Mouse (Mus musculus): ENCODE results near the gene 1700003H04Rik. TPM values are rescaled to one million over a fixed set of nuclear protein-coding genes. Genes with fewer than 3 reads are reported as not detected.

Gene 1700003H04Rik
- total RNA-seq (2014; rRNA removed) (not detected in 2 replicates), polyA plus RNA-seq (2015; fragmentation: Nextera tagmentation; extraction: Ambion mirVana) (not detected in 2 replicates)

DNA sequence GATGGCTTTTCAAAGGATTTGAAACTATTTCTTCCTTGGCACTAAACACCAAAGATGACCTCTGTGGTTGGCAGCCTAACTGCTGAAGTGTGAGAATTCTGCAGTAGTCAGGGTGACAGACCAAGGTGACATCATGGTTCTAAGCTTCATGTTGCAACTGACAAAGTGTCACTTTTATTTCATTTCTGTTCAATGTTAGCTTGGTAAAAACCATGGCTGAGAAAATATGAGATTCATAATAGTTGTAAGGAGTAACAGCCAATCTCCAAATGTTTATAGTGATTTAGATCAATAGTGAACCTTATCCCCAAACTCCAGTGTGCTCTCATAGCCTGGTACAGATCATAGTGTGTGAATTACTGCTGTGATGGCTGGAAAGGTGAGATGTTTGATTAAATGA, at the start of gene 1700003H04Rik:
Gene 1700003H04Rik (minus strand): TSS at position 101 of the 400 bp plus-strand sequence.
- Histone ChIP-seq H3K9ac (replicated peaks; ENCODE audit: low read length) (no peak within 1 kb of the TSS), H3K4me3 (ENCODE audit: low read length) (no peak within 1 kb of the TSS), H3K27ac (no peak within 1 kb of the TSS), H3K36me3 (ENCODE audit: insufficient read depth, low read length) (no peaks in the 10 kb centered on the region), H3K9me3 (ENCODE audit: low read length) (no peaks in the 10 kb centered on the region), H3K4me2 (ENCODE audit: low read depth, low read length) (no peak within 1 kb of the TSS), H3K4me1 (ENCODE audit: insufficient read depth, low read length) (no peaks in the 10 kb centered on the region), H3K27me3 (ENCODE audit: insufficient read depth, low read length) (no peaks in the 10 kb centered on the region)
- TF ChIP-seq CTCF (IDR thresholded peaks at IDR 0.05; ENCODE audit: low read depth), result no peak
- ATAC-seq, result no peak
- no peak for DNase-seq (ENCODE audit: low spot score)

DNA sequence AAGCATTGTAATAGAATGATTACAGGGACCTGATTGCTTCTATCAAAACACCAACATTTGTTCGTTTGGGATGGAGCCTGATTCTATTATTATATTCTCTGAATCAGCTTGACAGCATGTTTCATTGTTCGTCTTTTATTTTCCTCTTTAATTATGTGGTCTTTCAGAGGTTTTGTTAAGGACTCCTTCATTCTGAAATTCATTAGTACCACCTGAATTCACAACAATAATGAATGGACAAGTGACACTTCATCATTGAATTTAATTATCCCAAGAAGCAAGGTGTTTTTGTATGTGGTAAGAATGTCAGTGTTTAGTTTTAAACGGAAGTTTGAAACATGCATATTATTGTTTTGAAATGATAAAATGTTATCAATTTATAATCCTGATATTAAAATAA, 42.1 kb upstream of the 1700003H04Rik start:
- no peak for ATAC-seq
- no peak overlapping the region for H3K4me2 ChIP-seq (ENCODE audit: low read depth, low read length)
- H3K9ac ChIP-seq (replicated peaks; ENCODE audit: low read length), result no peak overlapping the region
- no peaks in the 10 kb centered on the region for H3K9me3 ChIP-seq (ENCODE audit: low read length)
- no peak overlapping the region for H3K4me3 ChIP-seq (ENCODE audit: low read length)
- H3K27ac ChIP-seq, result no peak overlapping the region
- no peaks in the 10 kb centered on the region for H3K4me1 ChIP-seq (ENCODE audit: insufficient read depth, low read length)
- WGBS, result 27% methylated on average over 3 of the region's 3 CpGs
- H3K27me3 ChIP-seq (ENCODE audit: insufficient read depth, low read length), result no peaks in the 10 kb centered on the region
- no peaks in the 10 kb centered on the region for H3K36me3 ChIP-seq (ENCODE audit: insufficient read depth, low read length)
- DNase-seq (ENCODE audit: low spot score), result no peak
- no peak for TF ChIP-seq CTCF (IDR thresholded peaks at IDR 0.05; ENCODE audit: low read depth)

DNA sequence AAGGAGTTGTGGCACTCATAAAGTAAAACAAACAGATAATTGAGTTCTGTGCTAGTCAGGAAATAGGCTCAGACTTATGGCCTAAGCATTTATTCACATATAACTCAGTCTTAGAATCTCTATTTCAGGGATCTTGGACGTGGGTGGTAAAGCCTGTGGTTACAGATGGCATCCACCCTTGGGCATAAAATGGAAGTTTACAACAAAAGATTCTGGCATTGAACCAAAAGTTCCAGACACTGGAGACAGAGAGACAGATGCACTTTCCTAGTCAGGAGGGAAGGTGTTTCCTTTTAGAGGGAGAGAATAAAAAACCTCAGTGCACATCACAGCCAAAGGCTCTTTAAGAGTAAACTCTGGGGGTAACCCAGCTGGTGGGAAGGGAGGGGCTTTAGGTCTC, 32.4 kb upstream of the 1700003H04Rik start:
- DNase-seq (ENCODE audit: low spot score), result peak; percentile 3
- H3K27me3 ChIP-seq (ENCODE audit: insufficient read depth, low read length), result no peaks in the 10 kb centered on the region
- H3K4me3 ChIP-seq (ENCODE audit: low read length), result no peak overlapping the region

DNA sequence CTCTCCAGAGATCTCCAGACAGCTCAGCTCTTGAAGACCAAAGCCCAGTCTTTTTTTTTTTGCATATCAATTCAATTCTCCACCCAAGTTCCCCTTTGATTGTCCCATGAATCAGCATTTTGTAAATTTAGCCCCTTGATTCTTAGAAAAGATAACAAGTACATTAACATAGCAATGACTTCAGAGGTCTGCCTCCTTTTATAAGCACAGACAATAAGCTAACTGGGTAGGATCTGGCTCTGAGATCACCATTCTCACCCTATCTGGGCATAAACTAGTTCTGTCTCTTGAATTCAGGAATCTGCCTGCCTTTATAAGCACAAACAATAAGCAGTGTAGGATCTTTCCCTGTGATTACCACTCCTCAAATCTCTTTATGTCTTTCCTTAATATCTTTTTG, 29.1 kb upstream of the 1700003H04Rik start:
- Histone ChIP-seq H3K4me3 (ENCODE audit: low read length) (no peak overlapping the region), H3K9ac (replicated peaks; ENCODE audit: low read length) (no peak overlapping the region), H3K4me1 (ENCODE audit: insufficient read depth, low read length) (no peaks in the 10 kb centered on the region), H3K4me2 (ENCODE audit: low read depth, low read length) (no peak overlapping the region), H3K27me3 (ENCODE audit: insufficient read depth, low read length) (no peaks in the 10 kb centered on the region), H3K27ac (no peak overlapping the region), H3K9me3 (ENCODE audit: low read length) (no peaks in the 10 kb centered on the region), H3K36me3 (ENCODE audit: insufficient read depth, low read length) (no peaks in the 10 kb centered on the region)
- no peak for TF ChIP-seq CTCF (IDR thresholded peaks at IDR 0.05; ENCODE audit: low read depth)
- ATAC-seq, result no peak
- DNase-seq (ENCODE audit: low spot score), result no peak

More for the DNA sequence above, 32.4 kb upstream of the 1700003H04Rik start:
- Histone ChIP-seq H3K9me3 (ENCODE audit: low read length) (no peaks in the 10 kb centered on the region), H3K4me1 (ENCODE audit: insufficient read depth, low read length) (no peaks in the 10 kb centered on the region), H3K9ac (replicated peaks; ENCODE audit: low read length) (no peak overlapping the region), H3K36me3 (ENCODE audit: insufficient read depth, low read length) (no peaks in the 10 kb centered on the region), H3K27ac (no peak overlapping the region), H3K4me2 (ENCODE audit: low read depth, low read length) (no peak overlapping the region)
- TF ChIP-seq CTCF (IDR thresholded peaks at IDR 0.05; ENCODE audit: low read depth), result no peak
- 25% methylated on average over 1 of the region's 1 CpGs for WGBS
- ATAC-seq, result no peak

DNA sequence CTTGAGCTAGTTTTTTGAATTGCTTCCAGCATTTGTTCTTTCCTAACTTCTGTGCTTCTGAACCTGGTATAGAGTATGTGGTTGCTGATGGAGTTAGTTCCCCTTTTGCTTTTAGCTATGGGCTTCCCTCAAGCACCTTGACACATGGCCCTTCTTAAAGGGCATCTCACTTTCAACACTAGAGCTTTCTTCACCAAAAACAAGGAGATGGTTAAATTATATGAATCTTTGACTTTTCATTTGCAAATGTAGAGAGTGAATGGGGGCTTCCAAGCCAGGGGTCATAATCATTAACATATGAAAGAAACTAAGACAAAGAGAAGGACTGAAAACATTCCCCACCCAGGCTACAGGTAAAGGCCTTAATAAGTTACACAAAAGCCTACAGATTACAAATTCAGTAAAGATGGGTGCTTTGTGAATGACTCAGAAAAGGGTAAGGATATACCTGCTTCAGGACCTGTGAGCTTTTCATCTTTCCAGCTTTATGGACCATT, 25.2 kb upstream of the 1700003H04Rik start:
- H3K27ac ChIP-seq, result no peak overlapping the region
- H3K27me3 ChIP-seq (ENCODE audit: insufficient read depth, low read length), result no peaks in the 10 kb centered on the region
- no peaks in the 10 kb centered on the region for H3K4me1 ChIP-seq (ENCODE audit: insufficient read depth, low read length)
- no peak overlapping the region for H3K9ac ChIP-seq (replicated peaks; ENCODE audit: low read length)
- ATAC-seq, result no peak
- H3K4me3 ChIP-seq (ENCODE audit: low read length), result no peak overlapping the region
- no peaks in the 10 kb centered on the region for H3K9me3 ChIP-seq (ENCODE audit: low read length)
- no peaks in the 10 kb centered on the region for H3K36me3 ChIP-seq (ENCODE audit: insufficient read depth, low read length)
- H3K4me2 ChIP-seq (ENCODE audit: low read depth, low read length), result no peak overlapping the region
- no peak for TF ChIP-seq CTCF (IDR thresholded peaks at IDR 0.05; ENCODE audit: low read depth)
- no peak for DNase-seq (ENCODE audit: low spot score)

DNA sequence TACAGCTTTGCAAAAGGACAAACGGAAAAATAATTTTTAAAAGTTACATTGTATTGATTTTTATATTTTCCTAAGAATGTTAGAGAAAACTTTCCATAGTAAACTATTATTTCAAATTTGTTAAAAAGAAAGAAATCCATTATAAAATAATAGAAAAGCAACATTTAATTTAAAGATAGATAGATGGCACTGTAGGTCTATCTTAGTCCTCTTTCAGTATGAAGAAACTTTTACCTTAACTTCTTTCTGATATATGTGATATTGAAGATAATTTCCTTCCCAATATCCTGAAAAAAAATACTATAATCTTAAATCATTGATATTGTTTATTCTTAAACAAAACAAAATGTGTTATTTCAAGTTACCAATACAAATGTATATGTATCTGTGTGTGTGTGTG, 24.6 kb upstream of the 1700003H04Rik start:
- no peaks in the 10 kb centered on the region for H3K36me3 ChIP-seq (ENCODE audit: insufficient read depth, low read length)
- no peak overlapping the region for H3K4me3 ChIP-seq (ENCODE audit: low read length)
- H3K4me2 ChIP-seq (ENCODE audit: low read depth, low read length), result no peak overlapping the region
- WGBS, result 87% methylated on average over 1 of the region's 1 CpGs
- H3K27ac ChIP-seq, result no peak overlapping the region
- no peak for ATAC-seq
- H3K9me3 ChIP-seq (ENCODE audit: low read length), result no peaks in the 10 kb centered on the region
- peak; percentile 10; the same call in 1 of the 2 replicates for TF ChIP-seq CTCF (IDR thresholded peaks at IDR 0.05; ENCODE audit: low read depth)
- DNase-seq (ENCODE audit: low spot score), result no peak
- H3K4me1 ChIP-seq (ENCODE audit: insufficient read depth, low read length), result no peaks in the 10 kb centered on the region
- no peak overlapping the region for H3K9ac ChIP-seq (replicated peaks; ENCODE audit: low read length)
- H3K27me3 ChIP-seq (ENCODE audit: insufficient read depth, low read length), result no peaks in the 10 kb centered on the region

DNA sequence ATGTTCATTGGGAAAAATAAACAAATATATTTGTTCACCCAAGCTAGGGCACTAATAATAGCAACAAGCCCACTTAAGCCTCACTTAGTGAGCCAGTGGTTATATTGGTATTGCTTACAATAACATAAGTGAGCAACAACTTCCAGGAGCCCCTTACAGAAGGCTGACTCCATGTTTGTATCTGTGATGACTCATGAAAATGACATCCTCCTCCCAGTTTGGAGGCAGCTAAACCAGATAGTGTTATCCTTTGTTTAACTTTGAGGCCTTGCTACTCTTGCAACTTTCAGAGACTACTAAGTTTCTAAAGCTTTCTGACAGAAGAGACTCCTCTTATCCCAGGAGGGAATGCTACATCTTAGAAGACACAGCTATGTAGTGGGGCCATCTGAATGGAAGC, 16.9 kb upstream of the 1700003H04Rik start:
- no peak for TF ChIP-seq CTCF (IDR thresholded peaks at IDR 0.05; ENCODE audit: low read depth)
- Histone ChIP-seq H3K4me1 (ENCODE audit: insufficient read depth, low read length) (no peaks in the 10 kb centered on the region), H3K27me3 (ENCODE audit: insufficient read depth, low read length) (no peaks in the 10 kb centered on the region), H3K4me3 (ENCODE audit: low read length) (no peak overlapping the region), H3K27ac (no peak overlapping the region), H3K4me2 (ENCODE audit: low read depth, low read length) (no peak overlapping the region), H3K9ac (replicated peaks; ENCODE audit: low read length) (no peak overlapping the region), H3K9me3 (ENCODE audit: low read length) (no peaks in the 10 kb centered on the region), H3K36me3 (ENCODE audit: insufficient read depth, low read length) (no peaks in the 10 kb centered on the region)
- ATAC-seq (no peak), DNase-seq (ENCODE audit: low spot score) (no peak)
